Mouse (Mus musculus) gastrocnemius, adult 2 months (tissue): ENCODE measurements around the gene Vmn2r70. TPM values are rescaled to one million over a fixed set of nuclear protein-coding genes. Genes with fewer than 3 reads are reported as not detected.

Experiments
- DNase-seq: peaks from one replicate; pipeline ENCODE4 v3.0.0; 2022
- H3K27ac ChIP-seq: fragments of 200-600 bp; 2 replicates; pipeline ENCODE4 v1.8.1; 2022; ENCODE audit warnings: mild to moderate bottlenecking
- H3K4me3 ChIP-seq: fragments of 200-600 bp; 2 replicates; pipeline ENCODE4 v1.8.1; 2022; ENCODE audit warnings: mild to moderate bottlenecking, moderate library complexity
- CTCF ChIP-seq: fragments of 200-600 bp; IDR thresholded peaks from 2 replicates; pipeline ENCODE4 v1.8.1; 2022; ENCODE audit warnings: antibody characterized with exemption, mild to moderate bottlenecking, moderate library complexity
- intact Hi-C: fragments of 180-260 bp; cut with DNase I; formaldehyde crosslinking; loops from one replicate; pipeline ENCODE4 v1.15.1; 2025
- long read RNA-seq, 2 experiments: library from polyadenylated mRNA; stranded (forward); transcript quantifications; one replicate each; pipeline ENCODE4 v2.0.0; 2021
- total RNA-seq, 2 experiments: library from RNA; stranded (reverse); gene quantifications; 2 replicates each; pipeline ENCODE4 v1.2.3; 2021

Vmn2r70 gene
- total RNA-seq, result not detected
- long read RNA-seq, experiment 1, result 0 reads
- long read RNA-seq, experiment 2, result 0 reads

GRCm38 (mm10) chr7:85569092-85569491 lies at the start of gene Vmn2r70:
Vmn2r70 (minus strand) TSS chr7:85569192.
- DNase-seq, result no peak
- intact Hi-C loops, result no loop called here
- Histone ChIP-seq H3K4me3 (no peak within 1 kb of the TSS), H3K27ac (no peak within 1 kb of the TSS)
- TF ChIP-seq CTCF, result no peak

GRCm38 (mm10) chr7:85562787-85563186 lies 6.2 kb downstream of the Vmn2r70 start, which contains the start of gene Vmn2r71:
Vmn2r71 (plus strand) TSS chr7:85563087.
- intact Hi-C loops, result no loop called here
- no peak for TF ChIP-seq CTCF

GRCm38 (mm10) chr7:85543118-85543517 lies 25.9 kb downstream of the Vmn2r70 start:
- no peak overlapping the region for H3K4me3 ChIP-seq
- DNase-seq, result no peak
- no peak overlapping the region for H3K27ac ChIP-seq
- no peak for TF ChIP-seq CTCF
- intact Hi-C loops, result no loop called here

More at GRCm38 (mm10) chr7:85562787-85563186, 6.2 kb downstream of the Vmn2r70 start, which contains the start of gene Vmn2r71:
- Histone ChIP-seq H3K27ac (no peak within 1 kb of the TSS), H3K4me3 (no peak within 1 kb of the TSS)
- DNase-seq, result no peak

GRCm38 (mm10) chr7:85542108-85542507 lies 26.9 kb downstream of the Vmn2r70 start:
- no peak for DNase-seq
- Histone ChIP-seq H3K27ac (no peak overlapping the region), H3K4me3 (no peak overlapping the region)
- intact Hi-C loops, result no loop called here
- TF ChIP-seq CTCF, result no peak

Other genes with a start within 250 kb of the Vmn2r70 start
- not detected for gene Vmn2r69, start 153.3 kb downstream of the Vmn2r70 start, total RNA-seq
- gene Vmn2r71, start 6.1 kb downstream of the Vmn2r70 start, total RNA-seq, result not detected
- not detected for gene Vmn2r72, start 185.9 kb upstream of the Vmn2r70 start, total RNA-seq